Mouse (Mus musculus) bone marrow, adult 2 months (tissue): ENCODE measurements around the gene Pik3r6. TPM values are rescaled to one million over a fixed set of nuclear protein-coding genes. Genes with fewer than 3 reads are reported as not detected.

ENCODE experiments used
- H3K27ac ChIP-seq: fragments of 200-500 bp; 2 replicates; pipeline ENCODE4 v1.5.1; 2012; ENCODE audit warnings: low read depth, mild to moderate bottlenecking, control low read depth, inconsistent platforms, low read length; ENCODE audit not compliant: control insufficient read depth, poor library complexity, insufficient read depth
- H3K4me1 ChIP-seq: fragments of 200-500 bp; 2 replicates; pipeline ENCODE4 v1.6.1; 2011; ENCODE audit warnings: low read length; ENCODE audit not compliant: control insufficient read depth, insufficient read depth
- H3K4me3 ChIP-seq: fragments of 200-500 bp; replicated peaks from 2 replicates; pipeline ENCODE3; 2011; ENCODE audit warnings: mild to moderate bottlenecking, low read depth, low read length, control low read depth; ENCODE audit not compliant: control insufficient read depth
- CTCF ChIP-seq: fragments of 200-500 bp; IDR thresholded peaks from 2 replicates; pipeline ENCODE4 v1.5.1; 2011; ENCODE audit warnings: low read length, control low read depth; ENCODE audit not compliant: control insufficient read depth, insufficient read depth
- POLR2A ChIP-seq: fragments of 200-500 bp; IDR thresholded peaks from 2 replicates; pipeline ENCODE4 v1.6.1; 2011; ENCODE audit warnings: low read depth, mild to moderate bottlenecking, control low read depth, low read length, borderline replicate concordance; ENCODE audit not compliant: control insufficient read depth
- WGBS: fragments of 180-500 bp; shearing (Covaris S2); methylation state at CpG from one replicate; pipeline ENCODE4 v1.1.7; 2018; 5-methylcytosine and 5-hydroxymethylcytosine counted together
- polyA plus RNA-seq: library from polyadenylated mRNA; stranded (reverse); fragments of >200 nt; gene quantifications from 2 replicates; pipeline ENCODE4 v1.2.4, GENCODE M21; 2011; ENCODE audit warnings: low replicate concordance; ENCODE audit not compliant: missing spikeins, insufficient read depth, insufficient read length

Gene Pik3r6
- polyA plus RNA-seq, 1 experiment: 47.0 TPM

- Histone ChIP-seq H3K27ac (no peak overlapping the region), H3K4me1 (no peaks in the 10 kb centered on the region), H3K4me3 (no peak overlapping the region)
- WGBS: 75% methylated on average over 2 of the region's 2 CpGs
- TF ChIP-seq POLR2A (no peak), CTCF (no peak)
Measured at GRCm38 (mm10) chr11:68489236-68489635, 13.6 kb upstream of the Pik3r6 start.

- no peak overlapping the region for H3K4me3 ChIP-seq
- H3K27ac ChIP-seq: no peak overlapping the region
- H3K4me1 ChIP-seq: peaks cover 5% of the 10 kb centered on the region
- TF ChIP-seq CTCF: no peak
- no peak for TF ChIP-seq POLR2A
- 92% methylated on average over 11 of the region's 11 CpGs for WGBS
Measured at GRCm38 (mm10) chr11:68492592-68492991, 10.2 kb upstream of the Pik3r6 start.

- no peak for TF ChIP-seq POLR2A
- no peak for TF ChIP-seq CTCF
- Histone ChIP-seq H3K27ac (no peak overlapping the region), H3K4me1 (peaks cover 8% of the 10 kb centered on the region), H3K4me3 (no peak overlapping the region)
- WGBS: 43% methylated on average over 5 of the region's 5 CpGs
Measured at GRCm38 (mm10) chr11:68493760-68494159, 9.1 kb upstream of the Pik3r6 start.

- peaks cover 14% of the 10 kb centered on the region for H3K4me1 ChIP-seq
- 46% methylated on average over 6 of the region's 6 CpGs for WGBS
- no peak overlapping the region for H3K4me3 ChIP-seq
- peak overlapping the region; percentile 25 for H3K27ac ChIP-seq
- TF ChIP-seq CTCF (no peak), POLR2A (no peak)
Measured at GRCm38 (mm10) chr11:68497081-68497480, 5.7 kb upstream of the Pik3r6 start.

- Histone ChIP-seq H3K4me1 (peaks cover 14% of the 10 kb centered on the region), H3K27ac (no peak overlapping the region), H3K4me3 (no peak overlapping the region)
- 15% methylated on average over 11 of the region's 11 CpGs for WGBS
- no peak for TF ChIP-seq POLR2A
- TF ChIP-seq CTCF: no peak
Measured at GRCm38 (mm10) chr11:68498517-68498916, 4.3 kb upstream of the Pik3r6 start.

- WGBS: 17% methylated on average over 7 of the region's 8 CpGs
- Histone ChIP-seq H3K4me1 (peaks cover 14% of the 10 kb centered on the region), H3K4me3 (no peak overlapping the region), H3K27ac (no peak overlapping the region)
- no peak for TF ChIP-seq POLR2A
- TF ChIP-seq CTCF: no peak
Measured at GRCm38 (mm10) chr11:68498999-68499699, 3.7 kb upstream of the Pik3r6 start.

- TF ChIP-seq CTCF (no peak), POLR2A (no peak)
- 44% methylated on average over 14 of the region's 14 CpGs for WGBS
- H3K4me3 ChIP-seq: no peak overlapping the region
Measured at GRCm38 (mm10) chr11:68500949-68501350, 1.9 kb upstream of the Pik3r6 start.

GRCm38 (mm10) chr11:68502408-68502807, 411 bp upstream of the Pik3r6 start:
- WGBS: 43% methylated on average over 2 of the region's 2 CpGs
- TF ChIP-seq CTCF (no peak), POLR2A (no peak)
- H3K4me3 ChIP-seq: no peak overlapping the region
- H3K27ac ChIP-seq: peak overlapping the region; percentile 89
- H3K4me1 ChIP-seq: peaks cover 9% of the 10 kb centered on the region

More at GRCm38 (mm10) chr11:68500949-68501350, 1.9 kb upstream of the Pik3r6 start:
- Histone ChIP-seq H3K4me1 (peaks cover 14% of the 10 kb centered on the region), H3K27ac (no peak overlapping the region)

GRCm38 (mm10) chr11:68504913-68505312, 2.1 kb downstream of the Pik3r6 start:
- TF ChIP-seq POLR2A: no peak
- no peak for TF ChIP-seq CTCF
- Histone ChIP-seq H3K27ac (no peak overlapping the region), H3K4me1 (peaks cover 3% of the 10 kb centered on the region; the same call in 1 of the 2 replicates), H3K4me3 (peak overlapping the region; percentile 22)
- WGBS: 87% methylated on average over 11 of the region's 11 CpGs
